Comparison of ENCODE assay signal across 10 mouse cellular contexts in the genomic region with DNA sequence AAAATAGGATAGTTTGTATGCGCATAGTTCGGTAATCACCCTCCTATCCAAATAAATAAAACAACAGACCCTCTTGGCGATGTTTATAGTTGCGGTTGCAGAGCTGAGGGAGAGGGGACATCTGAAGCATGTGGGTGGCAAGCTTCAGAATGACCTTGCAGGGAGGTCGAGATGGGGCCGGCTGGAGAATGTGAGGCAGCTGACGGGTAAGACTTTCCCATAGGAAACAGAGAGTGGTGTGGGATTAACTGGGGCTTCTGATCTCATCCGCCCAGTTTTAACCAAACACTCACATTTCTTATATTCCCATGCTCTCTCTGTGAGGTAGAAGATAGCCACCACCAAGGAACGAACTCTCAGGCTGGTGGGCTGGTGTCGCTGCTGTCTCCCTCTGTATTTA.
DNase-seq lines count a peak whose midpoint lies in the region; ATAC-seq and TF ChIP-seq lines count a peak whose summit lies in the region.
"Had no signal": no experiment of that assay in that cellular context is flagged by ENCODE, and none has a peak within 500 bp of the region (broad histone marks: within the 10 kb centered on the region; RNA-seq: fewer than 3 reads in every experiment).

No protein-coding gene starts in this region.

- ATAC-seq in lung, embryonic 14.5 days (ENCODE audit: insufficient read depth), result peak; percentile 90
- no peak for ATAC-seq in limb, embryonic 12.5 days (ENCODE audit: insufficient number of reproducible peaks, insufficient read depth, low FRiP score, low TSS enrichment, low read depth)
- ATAC-seq in stomach, embryonic 15.5 days (ENCODE audit: insufficient read depth, low FRiP score, low read depth), result no peak; the same call in 1 of the 2 replicates
- no peak for ATAC-seq in CD4-positive, CD25-positive, alpha-beta regulatory T cell, adult 4 months

- H3K27ac ChIP-seq in lung, embryonic 14.5 days (ENCODE audit: low read depth), result peak overlapping the region; percentile 12; the same call in 1 of the 2 replicates
- H3K27ac ChIP-seq in limb, embryonic 12.5 days, result peak overlapping the region; percentile 45; the same call in 1 of the 2 replicates
- H3K27ac ChIP-seq in stomach, embryonic 15.5 days, result peak overlapping the region; percentile 54; the same call in 1 of the 2 replicates
- no peak overlapping the region for H3K27ac ChIP-seq in layer of hippocampus, adult 2 months

- H3K36me3 ChIP-seq in lung, embryonic 14.5 days (ENCODE audit: insufficient read depth), result no peaks in the 10 kb centered on the region
- no peaks in the 10 kb centered on the region for H3K36me3 ChIP-seq in limb, embryonic 12.5 days
- H3K36me3 ChIP-seq in stomach, embryonic 15.5 days, result no peaks in the 10 kb centered on the region

- peak; percentile 74 for DNase-seq in heart, adult 11 months
- no peak for DNase-seq in heart, adult 8-10 months (ENCODE audit: low spot score)
- peak; percentile 75 for DNase-seq in lung, embryonic 14.5 days
- DNase-seq in lung, adult 2 months, result no peak
- DNase-seq in layer of hippocampus, adult 2 months (ENCODE audit: low spot score in 2 of 2), result no peak
- DNase-seq: adrenal gland, postnatal 14 days had no signal

- H3K9ac ChIP-seq in lung, embryonic 14.5 days, result no peak overlapping the region
- H3K9ac ChIP-seq in limb, embryonic 12.5 days (replicated peaks), result no peak overlapping the region
- H3K9ac ChIP-seq in stomach, embryonic 15.5 days, result no peak overlapping the region

- no peak overlapping the region for H3K4me3 ChIP-seq in lung, embryonic 14.5 days (ENCODE audit: low read depth, low read length)
- no peak overlapping the region for H3K4me3 ChIP-seq in lung, adult 2 months (replicated peaks; ENCODE audit: extremely low read depth, low read depth, low read length)
- H3K4me3 ChIP-seq in limb, embryonic 12.5 days (replicated peaks), result no peak overlapping the region
- H3K4me3 ChIP-seq in stomach, embryonic 15.5 days (replicated peaks), result no peak overlapping the region
- no peak overlapping the region; the same call in 1 of the 2 replicates for H3K4me3 ChIP-seq in layer of hippocampus, adult 2 months
- H3K4me3 ChIP-seq: erythroblast, embryonic 14.5 days had no signal

- peak overlapping the region; percentile 46 for H3K4me2 ChIP-seq in lung, embryonic 14.5 days
- peak overlapping the region; percentile 40 for H3K4me2 ChIP-seq in limb, embryonic 12.5 days
- H3K4me2 ChIP-seq in stomach, embryonic 15.5 days, result 0 out of 2 replicates have a peak overlapping the region, but pooled peaks have one; percentile 27

- H3K9me3 ChIP-seq in lung, embryonic 14.5 days (ENCODE audit: low read depth, low read length), result no peaks in the 10 kb centered on the region
- H3K9me3 ChIP-seq in limb, embryonic 12.5 days, result no peaks in the 10 kb centered on the region
- no peaks in the 10 kb centered on the region for H3K9me3 ChIP-seq in stomach, embryonic 15.5 days

- TF ChIP-seq CTCF in lung, embryonic 14.5 days (IDR thresholded peaks at IDR 0.05; ENCODE audit: low read depth), result no peak
- no peak for TF ChIP-seq CTCF in lung, adult 2 months (IDR thresholded peaks at IDR 0.05; ENCODE audit: insufficient read depth, low read length)
- no peak for TF ChIP-seq CTCF in layer of hippocampus, adult 2 months (conservative IDR thresholded peaks at IDR 0.05)

- WGBS in lung, embryonic 14.5 days, result 7% methylated on average over 10 of the region's 10 CpGs
- WGBS in lung, adult 2 months, result 23% methylated on average over 10 of the region's 10 CpGs
- 6% methylated on average over 10 of the region's 10 CpGs for WGBS in limb, embryonic 12.5 days
- 9% methylated on average over 10 of the region's 10 CpGs for WGBS in stomach, embryonic 15.5 days

- H3K27me3 ChIP-seq in lung, embryonic 14.5 days (ENCODE audit: insufficient read depth, low read length), result no peaks in the 10 kb centered on the region
- no peaks in the 10 kb centered on the region for H3K27me3 ChIP-seq in limb, embryonic 12.5 days
- H3K27me3 ChIP-seq in stomach, embryonic 15.5 days (replicated peaks), result no peaks in the 10 kb centered on the region

- 0 out of 2 replicates have a peak, but pooled peaks cover 5% of the 10 kb centered on the region for H3K4me1 ChIP-seq in lung, embryonic 14.5 days (ENCODE audit: insufficient read depth)
- H3K4me1 ChIP-seq in lung, adult 2 months (ENCODE audit: control insufficient read depth, insufficient read depth, low read length), result no peaks in the 10 kb centered on the region
- H3K4me1 ChIP-seq in limb, embryonic 12.5 days (replicated peaks), result peaks cover 26% of the 10 kb centered on the region
- H3K4me1 ChIP-seq in stomach, embryonic 15.5 days, result peaks cover 8% of the 10 kb centered on the region; the same call in 1 of the 2 replicates

- TF ChIP-seq POLR2A in lung, adult 2 months (IDR thresholded peaks at IDR 0.05; ENCODE audit: borderline replicate concordance, extremely low read depth, low read depth, low read length), result no peak

Comparison
In these comparisons a context has a peak if more than half of its experiments do, and no peak if none do; other contexts are left out.
1. DNase-seq: peak in heart, adult 11 months (single experiment) and lung, embryonic 14.5 days (single experiment); none in heart, adult 8-10 months (single experiment), lung, adult 2 months (single experiment) and layer of hippocampus, adult 2 months (0 of 2).
2. Peak in every context shown above with its lines, with median percentiles within 50 percentile points of each other: H3K4me2 ChIP-seq.